Mouse (Mus musculus) midbrain, embryonic 16.5 days (tissue): ENCODE measurements around the gene Egln1. TPM values are rescaled to one million over a fixed set of nuclear protein-coding genes. Genes with fewer than 3 reads are reported as not detected.

Experiments used
- ATAC-seq: fragments of 200-750 bp; cut with Nextera tagmentation; 2 replicates; pipeline ENCODE4 v1.8.0; 2017; ENCODE audit warnings: moderate TSS enrichment
- H3K27ac ChIP-seq: fragments of 300-500 bp; sonication (generic); 2 replicates; pipeline ENCODE4 v1.5.1; 2014; ENCODE audit warnings: mild to moderate bottlenecking, low read length, mixed read lengths
- H3K27me3 ChIP-seq: fragments of 300-500 bp; sonication (generic); 2 replicates; pipeline ENCODE4 v1.6.1; 2014; ENCODE audit warnings: low read depth, low read length, mixed read lengths; ENCODE audit not compliant: control insufficient read depth, insufficient read depth
- H3K36me3 ChIP-seq: fragments of 300-500 bp; sonication (generic); 2 replicates; pipeline ENCODE4 v1.6.1; 2014; ENCODE audit warnings: mild to moderate bottlenecking, low read length, moderate library complexity, mixed read lengths; ENCODE audit not compliant: control insufficient read depth, insufficient read depth
- H3K4me1 ChIP-seq: fragments of 300-500 bp; sonication (generic); 2 replicates; pipeline ENCODE4 v1.6.1; 2014; ENCODE audit warnings: mild to moderate bottlenecking, low read length, mixed read lengths; ENCODE audit not compliant: control insufficient read depth, insufficient read depth
- H3K4me2 ChIP-seq: fragments of 300-500 bp; sonication (generic); 2 replicates; pipeline ENCODE4 v1.6.1; 2014; ENCODE audit warnings: mild to moderate bottlenecking, low read length, mixed read lengths
- H3K4me3 ChIP-seq: fragments of 300-500 bp; sonication (generic); 2 replicates; pipeline ENCODE4 v1.5.1; 2014; ENCODE audit warnings: low read depth, mild to moderate bottlenecking, low read length, moderate library complexity, mixed read lengths
- H3K9ac ChIP-seq: fragments of 300-500 bp; sonication (generic); 2 replicates; pipeline ENCODE4 v1.6.1; 2014; ENCODE audit warnings: low read depth, low read length, mixed read lengths
- H3K9me3 ChIP-seq: fragments of 300-500 bp; sonication (generic); replicated peaks from 2 replicates; pipeline ENCODE4 v1.6.1; 2014; ENCODE audit warnings: mild to moderate bottlenecking, low read length, mixed read lengths; ENCODE audit not compliant: control insufficient read depth, poor library complexity, severe bottlenecking
- WGBS: fragments of 180-500 bp; shearing (Covaris S2); extraction: QIAGEN DNeasy Blood & Tissue Kit; methylation state at CpG from one replicate; pipeline ENCODE4 v1.1.7; 2014; 5-methylcytosine and 5-hydroxymethylcytosine counted together
- polyA plus RNA-seq: library from polyadenylated mRNA; unstranded; fragments of >200 nt; fragmentation: Nextera tagmentation; extraction: Ambion mirVana; gene quantifications from 2 replicates; pipeline ENCODE4 v1.2.1, GENCODE M21; 2015

Gene Egln1
- polyA plus RNA-seq, 1 experiment from 2014 or later: 15.6 TPM

GRCm38 (mm10) chr8:124860188-124860587 lies 88.9 kb downstream of the Egln1 start:
- no peaks in the 10 kb centered on the region for H3K27me3 ChIP-seq
- ATAC-seq: no peak
- no peak overlapping the region for H3K4me3 ChIP-seq
- H3K4me2 ChIP-seq: no peak overlapping the region
- H3K36me3 ChIP-seq: peaks cover 18% of the 10 kb centered on the region
- H3K4me1 ChIP-seq: peaks cover 11% of the 10 kb centered on the region
- no peak overlapping the region for H3K9ac ChIP-seq
- H3K9me3 ChIP-seq: peaks cover 7% of the 10 kb centered on the region; the same call in 1 of the 2 replicates
- WGBS: 97% methylated on average over 3 of the region's 3 CpGs
- H3K27ac ChIP-seq: no peak overlapping the region

DNA sequence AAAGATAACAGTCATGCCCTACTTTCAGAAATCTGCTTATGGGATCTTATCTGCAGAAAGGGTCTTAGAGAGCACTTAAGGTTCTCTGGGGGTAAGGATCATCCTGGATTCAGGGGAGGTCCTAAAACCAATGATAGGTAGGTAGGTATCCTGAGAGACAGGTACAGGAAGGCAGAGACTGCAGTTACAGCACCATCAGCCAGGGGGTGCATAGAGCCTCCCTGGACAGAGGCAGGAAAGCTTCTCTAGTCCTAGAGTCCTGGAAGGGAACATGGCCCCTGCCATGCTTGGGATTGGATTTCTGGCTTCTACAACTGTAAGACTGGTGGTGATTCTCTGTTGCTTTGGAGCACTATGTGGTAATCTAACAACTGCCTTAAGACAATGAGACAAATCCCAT lies 89.7 kb downstream of the Egln1 start:
- Histone ChIP-seq H3K9me3 (peaks cover 14% of the 10 kb centered on the region; the same call in 1 of the 2 replicates), H3K9ac (no peak overlapping the region), H3K4me1 (peaks cover 11% of the 10 kb centered on the region), H3K4me3 (no peak overlapping the region), H3K4me2 (no peak overlapping the region), H3K36me3 (peaks cover 25% of the 10 kb centered on the region), H3K27me3 (no peaks in the 10 kb centered on the region), H3K27ac (no peak overlapping the region)
- no peak for ATAC-seq

Other genes starting within 250 kb of the Egln1 start
- gene Ttc13, start 227.3 kb downstream of the Egln1 start, polyA plus RNA-seq: 64.6 and 66.2 TPM in 2 replicates
- 34.8 and 36.0 TPM in 2 replicates for gene Arv1, start 227.2 kb downstream of the Egln1 start, polyA plus RNA-seq
- gene Fam89a, start 197.5 kb downstream of the Egln1 start, polyA plus RNA-seq: 0.26 and 0.40 TPM in 2 replicates
- 28.0 and 29.5 TPM in 2 replicates for gene Trim67, start 156.2 kb downstream of the Egln1 start, polyA plus RNA-seq
- 70.7 and 74.1 TPM in 2 replicates for gene Gnpat, start 86.3 kb downstream of the Egln1 start, polyA plus RNA-seq
- gene 2810004N23Rik, start 86.2 kb downstream of the Egln1 start, polyA plus RNA-seq: 25.5 and 27.3 TPM in 2 replicates
- gene Exoc8, start 51.6 kb downstream of the Egln1 start, polyA plus RNA-seq: 14.1 and 15.3 TPM in 2 replicates
- gene Sprtn, start 51.4 kb downstream of the Egln1 start, polyA plus RNA-seq: 9.0 and 9.4 TPM in 2 replicates
- gene Tsnax, start 63.7 kb upstream of the Egln1 start, polyA plus RNA-seq: 238 and 243 TPM in 2 replicates
- 1.2 and 1.5 TPM in 2 replicates for gene Disc1, start 104.9 kb upstream of the Egln1 start, polyA plus RNA-seq